Mouse (Mus musculus) CH12.LX (cell line): Measurements from ENCODE around the gene Gucy2e. TPM values are rescaled to one million over a fixed set of nuclear protein-coding genes. Genes with fewer than 3 reads are reported as not detected.

Experiments used
- DNase-seq: peaks from one replicate; pipeline ENCODE4 v3.0.0-alpha.2; 2013; ENCODE audit errors: extremely low read depth
- H3K27ac ChIP-seq: 2 replicates; pipeline ENCODE4 v1.5.1; 2012; ENCODE audit warnings: low read depth, mild to moderate bottlenecking, control low read depth, moderate library complexity; ENCODE audit not compliant: insufficient read depth
- H3K27me3 ChIP-seq: replicated peaks from 2 replicates; pipeline ENCODE3; 2012; ENCODE audit warnings: inconsistent platforms
- H3K36me3 ChIP-seq, 2 experiments: replicated peaks in 1 of 2; 2 replicates each; pipeline versions ENCODE3 to v1.6.1; 2012; ENCODE audit warnings: inconsistent platforms in 1 of 2, low read length in 1 of 2, mild to moderate bottlenecking in 1 of 2, mixed read lengths in 1 of 2, moderate library complexity in 1 of 2; ENCODE audit not compliant: control insufficient read depth in 1 of 2, insufficient read depth in 1 of 2
- H3K4me1 ChIP-seq, 2 experiments: 2 replicates each; pipeline ENCODE4 v1.6.1; 2012; ENCODE audit warnings: inconsistent platforms in 1 of 2, moderate library complexity in 1 of 2; ENCODE audit not compliant: insufficient read depth in 2 of 2, control insufficient read depth in 1 of 2
- H3K4me2 ChIP-seq: 2 replicates; pipeline ENCODE4 v1.6.1; 2012; ENCODE audit warnings: low read depth, mild to moderate bottlenecking, control low read depth; ENCODE audit not compliant: poor library complexity, insufficient read depth, severe bottlenecking
- H3K4me3 ChIP-seq, 3 experiments: fragments of 150-350 bp in 1 of 3; sonication (generic) in 1 of 3; replicated peaks in 1 of 3; 2 replicates each; pipeline versions ENCODE3 to v1.5.1; 2011 to 2012; ENCODE audit warnings: low read depth in 2 of 3, low read length in 2 of 3, mild to moderate bottlenecking in 2 of 3, moderate library complexity in 2 of 3, control low read depth in 1 of 3, improper control_type of control experiment in 1 of 3, inconsistent platforms in 1 of 3, mixed read lengths in 1 of 3; ENCODE audit not compliant: poor library complexity in 1 of 3
- H3K79me2 ChIP-seq: replicated peaks from 2 replicates; pipeline ENCODE4 v1.6.1; 2012; ENCODE audit warnings: mild to moderate bottlenecking, moderate library complexity; ENCODE audit not compliant: control insufficient read depth, poor library complexity, insufficient read depth, severe bottlenecking; ENCODE audit errors: extremely low read depth
- H3K9ac ChIP-seq: 2 replicates; pipeline ENCODE4 v1.6.1; 2012; ENCODE audit warnings: low read depth, mild to moderate bottlenecking, control low read depth, moderate library complexity; ENCODE audit not compliant: insufficient read depth
- H3K9me3 ChIP-seq: replicated peaks from 2 replicates; pipeline ENCODE3; 2012; ENCODE audit warnings: low read length, inconsistent platforms, mixed read lengths
- CHD1 ChIP-seq: IDR thresholded peaks from 2 replicates; pipeline ENCODE4 v1.6.1; 2012; ENCODE audit warnings: low read depth, low read length, improper control_type of control experiment, inconsistent platforms
- CHD2 ChIP-seq: IDR thresholded peaks from 2 replicates; pipeline ENCODE4 v1.6.1; 2011; ENCODE audit warnings: low read length, improper control_type of control experiment
- ETS1 ChIP-seq: conservative IDR thresholded peaks from 2 replicates; pipeline ENCODE4 v1.6.1; 2012; ENCODE audit warnings: low read depth, mild to moderate bottlenecking, inconsistent platforms, low read length, improper control_type of control experiment, moderate library complexity
- GABPA ChIP-seq: IDR thresholded peaks from 2 replicates; pipeline ENCODE4 v1.6.1; 2012; ENCODE audit warnings: low read depth, low read length, improper control_type of control experiment, inconsistent platforms; ENCODE audit not compliant: insufficient replicate concordance
- HCFC1 ChIP-seq: IDR thresholded peaks from 2 replicates; pipeline ENCODE4 v1.6.1; 2012; ENCODE audit warnings: low read depth, mild to moderate bottlenecking, inconsistent platforms, low read length, improper control_type of control experiment
- JUN ChIP-seq: IDR thresholded peaks from 2 replicates; pipeline ENCODE4 v1.6.1; 2011; ENCODE audit warnings: low read depth, mild to moderate bottlenecking, low read length, improper control_type of control experiment, moderate library complexity; ENCODE audit not compliant: insufficient read depth
- JUND ChIP-seq: conservative IDR thresholded peaks from 2 replicates; pipeline ENCODE4 v1.6.1; 2011; ENCODE audit warnings: low read depth, low read length, improper control_type of control experiment
- MAFK ChIP-seq: IDR thresholded peaks from 2 replicates; pipeline ENCODE4 v1.6.1; 2011; ENCODE audit warnings: low read length, improper control_type of control experiment; ENCODE audit not compliant: insufficient replicate concordance
- MAX ChIP-seq: IDR thresholded peaks from 2 replicates; pipeline ENCODE4 v1.6.1; 2011; ENCODE audit warnings: low read length, improper control_type of control experiment
- MEF2A ChIP-seq: IDR thresholded peaks from 2 replicates; pipeline ENCODE4 v1.6.1; 2014; ENCODE audit warnings: low read depth, mild to moderate bottlenecking, inconsistent platforms, low read length, improper control_type of control experiment, borderline replicate concordance
- MYC ChIP-seq: IDR thresholded peaks from 2 replicates; pipeline ENCODE4 v1.6.1; 2011; ENCODE audit warnings: low read depth, mild to moderate bottlenecking, improper control_type of control experiment, low read length
- PAX5 ChIP-seq: IDR thresholded peaks from 2 replicates; pipeline ENCODE4 v1.6.1; 2012; ENCODE audit warnings: low read length, inconsistent platforms, mixed read lengths
- POLR2AphosphoS2 ChIP-seq: IDR thresholded peaks from 2 replicates; pipeline ENCODE4 v1.6.1; 2011; ENCODE audit warnings: low read depth, low read length, improper control_type of control experiment
- RAD21 ChIP-seq: IDR thresholded peaks from 2 replicates; pipeline ENCODE4 v1.6.1; 2011; ENCODE audit warnings: low read depth, mild to moderate bottlenecking, low read length, improper control_type of control experiment, moderate library complexity
- RCOR1 ChIP-seq: conservative IDR thresholded peaks from 2 replicates; pipeline ENCODE4 v1.6.1; 2012; ENCODE audit warnings: low read depth, mild to moderate bottlenecking, inconsistent platforms, low read length, improper control_type of control experiment
- SMC3 ChIP-seq: IDR thresholded peaks from 2 replicates; pipeline ENCODE4 v1.6.1; 2011; ENCODE audit warnings: low read depth, low read length, improper control_type of control experiment
- TBP ChIP-seq: conservative IDR thresholded peaks from 2 replicates; pipeline ENCODE4 v1.6.1; 2011; ENCODE audit warnings: low read depth, low read length, improper control_type of control experiment
- TCF12 ChIP-seq: IDR thresholded peaks from 2 replicates; pipeline ENCODE4 v1.6.1; 2014; ENCODE audit warnings: low read depth, mild to moderate bottlenecking, inconsistent platforms, low read length, improper control_type of control experiment
- UBTF ChIP-seq: IDR thresholded peaks from 2 replicates; pipeline ENCODE4 v1.6.1; 2012; ENCODE audit warnings: low read depth, mild to moderate bottlenecking, inconsistent platforms, low read length, improper control_type of control experiment, moderate library complexity
- USF1 ChIP-seq: IDR thresholded peaks from 2 replicates; pipeline ENCODE4 v1.6.1; 2014; ENCODE audit warnings: low read depth, mild to moderate bottlenecking, inconsistent platforms, low read length, improper control_type of control experiment
- ZKSCAN1 ChIP-seq: IDR thresholded peaks from 2 replicates; pipeline ENCODE4 v1.6.1; 2012; ENCODE audit warnings: low read depth, inconsistent platforms, low read length, improper control_type of control experiment, borderline replicate concordance
- ZNF384 ChIP-seq: IDR thresholded peaks from 2 replicates; pipeline ENCODE4 v1.6.1; 2012; ENCODE audit warnings: low read depth, low read length, improper control_type of control experiment, inconsistent platforms
- dilution Hi-C: fragments of 300-500 bp; cut with MboI; formaldehyde crosslinking; loops from 2 replicates; pipeline ENCODE4 v1.14.3; 2020; ENCODE audit warnings: low sequenced_read_pairs; ENCODE audit not compliant: extremely low pct_unique_long_range_greater_than_20kb, extremely low pct_ligation_motif_present
- in situ Hi-C: fragments of 300-500 bp; cut with MboI; formaldehyde crosslinking; loops from 3 replicates; pipeline ENCODE4 v1.14.3; 2019; ENCODE audit warnings: low sequenced_read_pairs, low pct_ligation_motif_present, low pct_unique_long_range_greater_than_20kb, mixed read lengths
- polyA plus RNA-seq: library from polyadenylated mRNA; unstranded; fragments of >175 nt; gene quantifications from 2 replicates; pipeline ENCODE4 v1.2.1, GENCODE M21; 2012; ENCODE audit warnings: low read depth; ENCODE audit not compliant: insufficient read length
- total RNA-seq, 2 experiments: library from RNA; depleted of rRNA; stranded (reverse); fragments of 300-350 nt in 1 of 2; fragments of >200 nt in 1 of 2; gene quantifications; 2 replicates each; pipeline ENCODE4 v1.2.3; 2012 to 2014

The Gucy2e gene
- total and polyA plus RNA-seq, 3 experiments = 0.03 TPM; not detected in 2

GRCm38 (mm10) chr11:69249131-69249530, 12.3 kb upstream of the Gucy2e start:
- H3K27me3 ChIP-seq = peaks cover 37% of the 10 kb centered on the region
- H3K9ac ChIP-seq = no peak overlapping the region
- in situ Hi-C loops (no loop called here), dilution Hi-C loops (no loop called here)
- no peaks in the 10 kb centered on the region for H3K36me3 ChIP-seq
- H3K4me1 ChIP-seq = peaks cover 0 to 3% of the 10 kb centered on the region in 2 experiments; a peak in 1 of 4 replicates
- H3K4me3 ChIP-seq = no peak overlapping the region
- no peak overlapping the region for H3K27ac ChIP-seq
- no peak for TF ChIP-seq GABPA
- TF ChIP-seq HCFC1 = no peak
- no peak for TF ChIP-seq CHD2
- no peak for TF ChIP-seq TBP
- no peak for TF ChIP-seq UBTF
- TF ChIP-seq USF1 = no peak
- TF ChIP-seq ETS1 = no peak
- no peak for TF ChIP-seq POLR2AphosphoS2
- no peak for TF ChIP-seq JUN
- TF ChIP-seq JUND = no peak
- no peak for TF ChIP-seq RCOR1
- no peak for TF ChIP-seq MAFK
- TF ChIP-seq SMC3 = no peak
- TF ChIP-seq ZKSCAN1 = no peak
- no peaks in the 10 kb centered on the region for H3K9me3 ChIP-seq
- no peak overlapping the region for H3K4me2 ChIP-seq
- no peak for DNase-seq
- H3K79me2 ChIP-seq = no peaks in the 10 kb centered on the region

- no peak for DNase-seq
- H3K4me3 ChIP-seq = no peak overlapping the region
Observed at GRCm38 (mm10) chr11:69245643-69246042, 8.8 kb upstream of the Gucy2e start.

More at GRCm38 (mm10) chr11:69245643-69246042, 8.8 kb upstream of the Gucy2e start:
- dilution Hi-C loops = no loop called here
- Histone ChIP-seq H3K27me3 (peaks cover 40% of the 10 kb centered on the region), H3K4me2 (peak overlapping the region; percentile 33; the same call in 1 of the 2 replicates), H3K4me1 (peaks cover 0 to 3% of the 10 kb centered on the region in 2 experiments; a peak in 1 of 4 replicates), H3K79me2 (no peaks in the 10 kb centered on the region), H3K9me3 (no peaks in the 10 kb centered on the region), H3K9ac (no peak overlapping the region), H3K36me3 (no peaks in the 10 kb centered on the region), H3K27ac (no peak overlapping the region)
- TF ChIP-seq MYC (no peak), HCFC1 (no peak), ZNF384 (no peak), ETS1 (no peak), RAD21 (no peak), CHD2 (no peak), TCF12 (no peak), MEF2A (no peak), MAX (no peak), CHD1 (no peak), RCOR1 (no peak), PAX5 (no peak), ZKSCAN1 (no peak)
- in situ Hi-C loops = no loop called here
